Mouse (Mus musculus) hindbrain, embryonic 15.5 days (tissue): ENCODE measurements around the gene Exoc2. TPM values are rescaled to one million over a fixed set of nuclear protein-coding genes. Genes with fewer than 3 reads are reported as not detected.

Experiments used
- polyA plus RNA-seq: library from polyadenylated mRNA; unstranded; fragments of >200 nt; fragmentation: Nextera tagmentation; extraction: Ambion mirVana; gene quantifications from 2 replicates; pipeline ENCODE4 v1.2.1, GENCODE M21; 2015

Gene Exoc2
- polyA plus RNA-seq, 1 experiment from 2014 or later: 50.0 TPM

Other genes starting within 250 kb of the Exoc2 start
- 0.03 and 0.04 TPM in 2 replicates for gene Irf4, start 224.9 kb downstream of the Exoc2 start, polyA plus RNA-seq
- not detected in 2 replicates for gene Hus1b, start 26.3 kb downstream of the Exoc2 start, polyA plus RNA-seq
- 0.08 TPM in 1 of 2 replicates, not detected in the other for gene Gm5447, start 111 bp upstream of the Exoc2 start, polyA plus RNA-seq